Mouse (Mus musculus) brain, adult 2 months (tissue): ENCODE results near the gene Fut11.
A peak's percentile ranks its signal among the peaks of the same experiment; 100 is the strongest.

Source experiments
- DNase-seq: peaks from one replicate; pipeline ENCODE4 v3.0.0; 2011; ENCODE audit warnings: low read depth, low spot score

Gene Fut11

DNA sequence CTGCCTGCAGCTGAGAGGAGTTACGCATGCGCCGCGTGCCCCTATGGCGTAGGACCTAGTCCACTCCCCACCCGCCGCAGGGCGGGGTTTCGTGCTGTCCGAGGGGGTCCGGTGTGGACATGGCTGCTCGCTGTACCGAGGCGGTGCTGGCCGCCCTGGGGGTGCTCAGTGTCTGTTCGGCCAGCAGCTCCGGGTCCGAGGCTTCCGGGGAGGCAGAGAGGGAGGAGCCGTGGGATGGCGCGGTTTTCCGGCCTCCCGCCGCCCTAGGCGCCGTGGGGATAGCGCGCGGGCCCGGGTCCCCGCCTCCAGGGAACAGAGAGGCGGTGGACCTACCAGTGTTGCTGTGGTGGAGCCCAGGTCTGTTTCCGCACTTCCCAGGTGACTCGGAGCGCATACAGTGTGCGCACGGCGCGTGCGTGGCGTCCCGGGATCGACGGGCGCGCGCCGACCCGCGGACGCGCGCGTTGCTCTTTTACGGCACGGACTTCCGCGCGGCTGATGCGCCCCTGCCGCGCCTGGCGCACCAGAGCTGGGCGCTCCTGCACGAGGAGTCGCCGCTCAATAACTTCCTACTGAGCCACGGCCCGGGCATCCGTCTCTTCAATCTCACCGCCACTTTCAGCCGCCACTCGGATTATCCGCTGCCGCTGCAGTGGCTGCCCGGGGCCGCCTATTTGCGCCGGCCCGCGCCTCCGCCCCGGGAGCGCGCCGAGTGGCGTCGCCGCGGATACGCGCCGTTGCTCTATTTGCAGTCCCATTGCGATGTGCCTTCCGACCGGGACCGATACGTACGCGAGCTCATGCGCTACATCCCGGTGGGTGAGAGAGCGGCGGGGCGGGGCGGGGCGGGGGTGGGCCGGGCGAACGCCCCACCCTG, at the start of gene Fut11:
Fut11 (plus strand) TSS at position 85 of the 877 bp plus-strand sequence.
- peak; percentile 94 for DNase-seq

DNA sequence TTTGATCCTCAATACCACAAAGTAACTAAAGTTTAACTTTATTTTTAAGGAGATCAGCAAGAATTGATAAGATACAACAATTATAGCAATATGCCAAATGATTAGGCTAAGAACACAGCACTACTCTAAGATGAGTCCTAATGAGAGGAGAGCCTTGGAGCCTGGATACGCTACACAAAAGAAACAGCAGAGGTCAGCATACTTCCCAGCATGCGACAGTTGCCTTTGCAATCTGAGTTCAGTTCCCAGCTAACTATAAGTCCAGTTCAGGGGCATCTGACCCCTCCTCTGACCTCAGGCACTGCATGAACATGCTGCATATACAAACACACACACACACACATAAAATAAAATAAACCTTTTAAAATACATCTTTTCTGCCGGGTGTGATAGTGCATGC, 49.2 kb upstream of the Fut11 start:
- no peak for DNase-seq

- DNase-seq: no peak
Measured at GRCm38 (mm10) chr14:20646381-20646780, 48.4 kb upstream of the Fut11 start.

- DNase-seq: no peak
Measured at GRCm38 (mm10) chr14:20651000-20651399, 43.8 kb upstream of the Fut11 start.

GRCm38 (mm10) chr14:20651722-20652256, 43.0 kb upstream of the Fut11 start:
- peak; percentile 55 for DNase-seq

GRCm38 (mm10) chr14:20654690-20655421, 39.9 kb upstream of the Fut11 start:
- DNase-seq: no peak

DNA sequence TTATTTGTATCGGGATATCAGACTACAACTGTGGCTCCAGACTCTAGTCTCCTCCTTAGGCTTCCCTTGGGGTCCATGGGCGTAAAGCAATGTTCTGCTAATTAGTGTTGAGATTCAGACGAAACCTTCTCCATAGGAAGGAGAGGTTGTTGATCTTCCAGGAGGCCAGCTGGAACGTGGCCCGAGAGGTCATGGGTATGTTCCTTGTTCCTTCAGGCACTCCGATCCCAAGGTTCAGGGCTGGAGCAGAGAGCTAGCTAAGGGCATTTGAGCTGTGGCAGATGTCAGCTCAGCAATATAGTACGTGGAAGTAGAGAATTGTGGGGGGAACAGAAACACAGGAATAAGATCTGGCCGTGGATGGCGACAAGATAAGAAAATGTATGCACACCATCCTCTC, 39.0 kb upstream of the Fut11 start:
- no peak for DNase-seq

DNA sequence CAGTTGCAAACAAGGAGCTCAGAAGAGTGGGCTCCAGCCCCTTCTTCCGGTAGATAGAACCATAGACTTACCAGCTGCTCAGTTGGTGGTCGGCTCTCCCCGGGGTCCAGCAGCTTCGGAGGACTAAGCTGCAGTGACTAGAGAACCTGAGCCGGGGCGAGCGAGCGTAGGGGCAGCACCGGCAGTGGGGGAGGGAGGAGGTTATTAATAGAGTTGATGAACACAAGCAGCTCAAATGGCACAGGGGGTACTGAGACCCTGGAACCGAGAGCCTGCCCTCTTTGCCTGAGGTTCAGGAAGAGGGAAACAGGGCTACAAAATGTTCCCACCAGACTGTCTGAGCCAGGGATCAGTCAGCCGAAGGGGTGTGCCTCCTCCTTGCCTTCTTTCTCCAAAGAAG, 38.4 kb upstream of the Fut11 start, which contains the start of gene Myoz1:
Myoz1 (minus strand) TSS at position 180 of the 400 bp plus-strand sequence.
- DNase-seq: no peak

DNA sequence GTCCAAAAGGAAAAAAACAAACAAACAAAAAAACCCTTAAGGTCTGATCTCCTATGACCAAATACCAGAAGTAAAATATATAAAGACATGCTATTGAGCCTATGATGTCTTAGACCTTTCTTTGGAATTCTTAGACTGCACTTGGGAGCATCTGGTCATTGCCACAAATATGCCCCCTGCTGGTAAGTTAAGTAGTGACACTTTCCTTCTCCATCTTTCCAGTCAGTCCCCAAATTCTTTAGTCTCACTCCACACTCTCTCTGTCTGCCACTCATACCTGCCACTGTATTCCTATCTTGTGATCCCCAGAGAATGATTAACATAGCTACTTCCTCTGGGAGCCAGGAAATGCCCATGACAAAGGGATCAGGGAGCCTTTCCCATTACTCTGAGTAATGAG, 36.4 kb upstream of the Fut11 start:
- peak; percentile 74 for DNase-seq

GRCm38 (mm10) chr14:20658902-20659301, 35.9 kb upstream of the Fut11 start:
- no peak for DNase-seq

DNA sequence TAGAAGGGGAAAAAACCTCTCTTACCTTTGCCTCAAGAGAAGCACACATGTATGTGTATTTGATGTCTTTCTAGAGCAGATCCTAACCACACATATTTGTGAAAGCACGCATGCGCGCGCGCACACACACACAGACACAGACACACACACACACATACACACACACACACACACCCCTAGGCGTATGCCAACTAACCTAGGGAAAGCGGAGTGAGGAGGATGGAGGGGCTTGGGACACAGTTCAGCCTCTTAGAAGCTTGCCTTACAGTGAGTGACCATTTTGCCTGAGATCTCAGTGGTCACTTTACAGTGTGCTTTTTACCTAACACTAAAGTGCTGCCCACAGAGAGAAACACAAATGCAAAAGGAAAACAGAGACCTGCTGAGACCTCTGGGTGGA, 35.1 kb upstream of the Fut11 start:
- DNase-seq: no peak

GRCm38 (mm10) chr14:20660827-20661660, 33.7 kb upstream of the Fut11 start:
- peak; percentile 99 for DNase-seq

GRCm38 (mm10) chr14:20661661-20662331, 33.0 kb upstream of the Fut11 start:
- peak; percentile 38 for DNase-seq

DNA sequence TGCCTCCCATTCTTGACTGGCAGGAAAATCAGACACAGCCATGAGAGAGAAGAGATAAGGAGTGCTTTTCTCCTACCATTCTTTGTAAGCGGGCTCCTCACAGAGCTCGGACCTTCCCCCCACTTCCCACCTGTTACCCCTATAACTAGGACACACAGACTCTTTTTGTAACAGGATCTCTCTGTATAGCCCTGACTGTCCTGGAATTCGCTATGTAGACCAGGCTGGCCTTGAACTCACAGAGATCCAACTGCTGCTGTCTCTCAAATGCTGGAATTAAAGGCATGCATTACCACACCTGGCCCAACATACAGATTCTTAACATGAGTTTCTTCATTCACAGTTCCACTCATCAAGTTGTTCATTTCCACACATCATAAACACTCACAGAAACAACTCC, 32.0 kb upstream of the Fut11 start:
- no peak for DNase-seq

DNA sequence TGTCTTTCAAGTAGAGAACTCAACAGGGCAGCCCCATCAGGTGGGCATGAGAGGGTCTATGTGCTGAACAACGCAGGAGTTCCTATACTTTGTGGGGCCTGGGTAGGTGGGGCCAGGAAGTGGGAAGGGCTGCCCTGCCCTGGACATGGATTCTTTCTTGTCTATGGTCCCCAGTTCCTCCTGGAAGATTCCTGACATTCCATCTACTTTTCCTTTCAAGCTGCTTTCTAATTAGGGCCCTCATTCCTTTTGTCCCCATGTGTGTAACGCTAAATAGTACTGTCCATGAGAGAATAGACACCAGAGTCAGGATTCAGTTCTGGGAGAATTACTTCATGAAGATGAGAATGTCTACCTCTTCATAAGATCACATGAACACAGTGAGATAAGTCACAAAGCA, 31.2 kb upstream of the Fut11 start:
- DNase-seq: no peak

DNA sequence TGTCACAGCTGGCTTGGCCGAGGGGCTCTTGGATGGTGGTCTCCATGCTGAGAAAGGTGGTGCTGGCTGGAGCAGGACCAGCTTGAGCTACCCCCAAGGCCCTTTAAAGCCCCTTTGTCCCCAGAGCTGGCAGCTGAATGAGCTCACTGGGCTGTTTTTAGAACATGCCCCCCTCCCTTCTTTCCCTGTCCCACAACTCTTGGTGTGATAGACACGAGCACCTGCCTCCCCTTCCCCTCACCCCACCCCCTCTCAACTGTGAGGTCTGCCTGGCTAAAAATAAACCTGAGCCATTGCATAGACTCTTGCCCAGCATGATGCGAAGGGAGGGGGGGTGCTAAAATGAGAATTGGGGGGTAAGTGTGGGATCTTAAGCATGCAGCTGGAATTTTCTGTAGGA, 30.3 kb upstream of the Fut11 start:
- no peak for DNase-seq

GRCm38 (mm10) chr14:20667469-20667868, 27.3 kb upstream of the Fut11 start:
- DNase-seq: no peak

DNA sequence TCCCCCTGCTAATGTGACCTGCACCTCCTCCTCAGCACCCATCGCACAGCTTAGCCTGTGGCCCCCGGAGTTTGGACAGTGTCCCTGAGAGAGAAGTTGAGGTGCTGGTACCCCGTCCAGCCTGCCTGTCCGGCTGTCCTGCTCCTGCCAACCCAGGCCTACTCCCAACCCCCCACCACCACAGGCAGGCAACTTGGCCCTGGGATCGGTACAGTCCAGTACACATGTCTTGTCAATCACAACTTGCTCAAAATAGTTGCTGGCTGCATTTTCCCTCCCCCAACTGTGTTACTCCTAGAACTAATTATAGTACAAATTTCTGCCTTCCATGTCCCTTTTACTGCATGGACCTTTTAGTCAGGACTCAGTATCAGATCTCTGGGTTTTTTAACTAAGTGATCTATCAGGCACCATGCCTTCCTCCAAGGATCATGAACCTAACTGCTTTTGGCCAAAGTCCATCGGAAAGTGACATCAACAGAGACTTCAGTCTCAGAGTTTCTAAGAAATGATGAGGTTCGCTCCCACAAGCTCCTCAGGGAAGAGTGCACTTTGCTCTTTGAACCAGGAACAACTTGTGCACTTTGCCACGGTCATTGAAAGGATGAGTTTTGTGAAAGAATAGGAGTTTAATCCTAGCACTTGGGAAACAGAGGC, 26.5 kb upstream of the Fut11 start, which contains the start of gene Synpo2l:
Synpo2l (minus strand) TSS at position 201 of the 657 bp plus-strand sequence.
- no peak for DNase-seq

GRCm38 (mm10) chr14:20672990-20673389, 21.8 kb upstream of the Fut11 start:
- DNase-seq: peak; percentile 24

- DNase-seq: no peak
Measured at GRCm38 (mm10) chr14:20673735-20674063, 21.1 kb upstream of the Fut11 start.
